Mouse (Mus musculus) intestine, embryonic 14.5 days (tissue): Measurements from ENCODE around the gene 1700030K09Rik. TPM values are rescaled to one million over a fixed set of nuclear protein-coding genes. Genes with fewer than 3 reads are reported as not detected.

Experiments used
- ATAC-seq: fragments of 200-750 bp; cut with Nextera tagmentation; replicated peaks from 2 replicates; pipeline ENCODE4 v1.8.0; 2017; ENCODE audit warnings: low read depth, moderate number of reproducible peaks, moderate TSS enrichment, moderate library complexity; ENCODE audit not compliant: low FRiP score, low TSS enrichment
- DNase-seq: peaks from one replicate; pipeline ENCODE4 v3.0.0-alpha.2; 2018; ENCODE audit warnings: low spot score
- H3K27ac ChIP-seq: fragments of 300-500 bp; sonication (generic); 2 replicates; pipeline ENCODE4 v1.5.1; 2014; ENCODE audit warnings: low read depth, mild to moderate bottlenecking, control low read depth
- H3K27me3 ChIP-seq: fragments of 300-500 bp; sonication (generic); replicated peaks from 2 replicates; pipeline ENCODE4 v1.6.1; 2014; ENCODE audit warnings: low read length, control low read depth; ENCODE audit not compliant: control insufficient read depth, insufficient read depth
- H3K36me3 ChIP-seq: fragments of 300-500 bp; sonication (generic); 2 replicates; pipeline ENCODE4 v1.6.1; 2014; ENCODE audit warnings: low read length, control low read depth; ENCODE audit not compliant: control insufficient read depth, insufficient read depth
- H3K4me1 ChIP-seq: fragments of 300-500 bp; sonication (generic); replicated peaks from 2 replicates; pipeline ENCODE4 v1.6.1; 2014; ENCODE audit warnings: low read length, control low read depth, mixed read lengths; ENCODE audit not compliant: control insufficient read depth, insufficient read depth
- H3K4me2 ChIP-seq: fragments of 300-500 bp; sonication (generic); 2 replicates; pipeline ENCODE4 v1.6.1; 2014; ENCODE audit warnings: low read length
- H3K4me3 ChIP-seq: fragments of 300-500 bp; sonication (generic); 2 replicates; pipeline ENCODE4 v1.5.1; 2014; ENCODE audit warnings: low read depth, low read length, control low read depth, mixed read lengths
- H3K9ac ChIP-seq: fragments of 300-500 bp; sonication (generic); 2 replicates; pipeline ENCODE4 v1.6.1; 2014; ENCODE audit warnings: mild to moderate bottlenecking, low read length
- H3K9me3 ChIP-seq: fragments of 300-500 bp; sonication (generic); 2 replicates; pipeline ENCODE4 v1.6.1; 2016; ENCODE audit warnings: low read length, control low read depth; ENCODE audit not compliant: control insufficient read depth
- WGBS: fragments of 180-500 bp; shearing (Covaris S2); extraction: QIAGEN DNeasy Blood & Tissue Kit; methylation state at CpG from one replicate; pipeline ENCODE4 v1.1.7; 2014; 5-methylcytosine and 5-hydroxymethylcytosine counted together
- microRNA-seq: library from miRNA; unstranded; fragments of <30 nt; microRNA quantifications from one replicate; pipeline ENCODE4, GENCODE M21; 2016
- polyA plus RNA-seq: library from polyadenylated mRNA; unstranded; fragments of >200 nt; fragmentation: Nextera tagmentation; extraction: Ambion mirVana; gene quantifications from 2 replicates; pipeline ENCODE4 v1.2.1, GENCODE M21; 2014

Gene 1700030K09Rik
- polyA plus RNA-seq, 1 experiment from 2014 or later, result 13.3 TPM

GRCm38 (mm10) chr8:72507505-72507904 lies 63.8 kb downstream of the 1700030K09Rik start:
- Histone ChIP-seq H3K4me3 (no peak overlapping the region), H3K27ac (no peak overlapping the region), H3K27me3 (no peaks in the 10 kb centered on the region), H3K9ac (no peak overlapping the region), H3K36me3 (peaks cover 11% of the 10 kb centered on the region; the same call in 1 of the 2 replicates), H3K4me2 (no peak overlapping the region), H3K9me3 (no peaks in the 10 kb centered on the region), H3K4me1 (no peaks in the 10 kb centered on the region)
- 88% methylated on average over 1 of the region's 1 CpGs for WGBS
- no peak for DNase-seq
- ATAC-seq, result no peak

Small RNA genes within 50 kb of the gene (microRNA-seq; reads per million reads assigned to microRNA genes)
- 1.2 reads per million, percentile 10 among the genes with 10 or more reads in this experiment for gene Mir7068

Other genes starting within 250 kb of the 1700030K09Rik start
- not detected in 2 replicates for gene Cib3, start 231.0 kb upstream of the 1700030K09Rik start, polyA plus RNA-seq
- gene Gm11034, start 230.2 kb upstream of the 1700030K09Rik start, polyA plus RNA-seq, result not detected in 2 replicates
- 73.3 and 74.3 TPM in 2 replicates for gene Fam32a, start 224.2 kb upstream of the 1700030K09Rik start, polyA plus RNA-seq
- 108 and 118 TPM in 2 replicates for gene Ap1m1, start 203.9 kb upstream of the 1700030K09Rik start, polyA plus RNA-seq
- gene Gm10282, start 138.6 kb upstream of the 1700030K09Rik start, polyA plus RNA-seq, result 30.3 and 31.1 TPM in 2 replicates
- 5.0 and 6.9 TPM in 2 replicates for gene Klf2, start 124.8 kb upstream of the 1700030K09Rik start, polyA plus RNA-seq
- 60.6 and 61.9 TPM in 2 replicates for gene Eps15l1, start 22.4 kb upstream of the 1700030K09Rik start, polyA plus RNA-seq
- 1.7 and 1.9 TPM in 2 replicates for gene Calr3, start within 50 bp of the 1700030K09Rik start, polyA plus RNA-seq
- gene Cherp, start 31.3 kb downstream of the 1700030K09Rik start, polyA plus RNA-seq, result 64.0 and 64.3 TPM in 2 replicates
- gene Slc35e1, start 48.7 kb downstream of the 1700030K09Rik start, polyA plus RNA-seq, result 11.2 and 13.5 TPM in 2 replicates
- 13.9 and 14.9 TPM in 2 replicates for gene Med26, start 104.4 kb downstream of the 1700030K09Rik start, polyA plus RNA-seq
- 129 and 137 TPM in 2 replicates for gene Smim7, start 127.2 kb downstream of the 1700030K09Rik start, polyA plus RNA-seq
- gene Tmem38a, start 128.2 kb downstream of the 1700030K09Rik start, polyA plus RNA-seq, result 15.7 and 17.8 TPM in 2 replicates
- 0.03 and 0.05 TPM in 2 replicates for gene Nwd1, start 202.8 kb downstream of the 1700030K09Rik start, polyA plus RNA-seq